Mouse (Mus musculus) forebrain, postnatal 0 days (tissue): ENCODE results near the gene Rabac1. TPM values are rescaled to one million over a fixed set of nuclear protein-coding genes. Genes with fewer than 3 reads are reported as not detected.

ENCODE experiments used
- ATAC-seq: fragments of 200-750 bp; cut with Nextera tagmentation; 2 replicates; pipeline ENCODE4 v1.8.0; 2017; ENCODE audit warnings: mild to moderate bottlenecking, moderate library complexity
- DNase-seq: peaks from one replicate; pipeline ENCODE4 v3.0.0-alpha.2; 2015
- H3K27ac ChIP-seq: fragments of 300-500 bp; sonication (generic); 2 replicates; pipeline ENCODE4 v1.5.1; 2014; ENCODE audit warnings: low read depth, mild to moderate bottlenecking, antibody characterized with exemption, low read length, moderate library complexity, mixed read lengths
- H3K27me3 ChIP-seq: fragments of 300-500 bp; sonication (generic); 2 replicates; pipeline ENCODE4 v1.6.1; 2014; ENCODE audit warnings: mild to moderate bottlenecking, low read length, mixed read lengths; ENCODE audit not compliant: insufficient read depth
- H3K36me3 ChIP-seq: fragments of 300-500 bp; sonication (generic); 2 replicates; pipeline ENCODE4 v1.6.1; 2014; ENCODE audit warnings: mild to moderate bottlenecking, moderate library complexity; ENCODE audit not compliant: insufficient read depth
- H3K4me1 ChIP-seq: fragments of 300-500 bp; sonication (generic); 2 replicates; pipeline ENCODE4 v1.6.1; 2014; ENCODE audit warnings: antibody characterized with exemption; ENCODE audit not compliant: insufficient read depth
- H3K4me2 ChIP-seq: fragments of 300-500 bp; sonication (generic); 2 replicates; pipeline ENCODE4 v1.6.1; 2014; ENCODE audit warnings: low read depth, mild to moderate bottlenecking, moderate library complexity
- H3K4me3 ChIP-seq: fragments of 300-500 bp; sonication (generic); 2 replicates; pipeline ENCODE4 v1.5.1; 2014; ENCODE audit warnings: low read depth, low read length, mixed read lengths
- H3K9ac ChIP-seq: fragments of 300-500 bp; sonication (generic); 2 replicates; pipeline ENCODE4 v1.6.1; 2014; ENCODE audit warnings: mild to moderate bottlenecking
- H3K9me3 ChIP-seq: fragments of 300-500 bp; sonication (generic); 2 replicates; pipeline ENCODE4 v1.6.1; 2016; ENCODE audit warnings: low read length
- CTCF ChIP-seq: sonication (generic); IDR thresholded peaks from 2 replicates; pipeline ENCODE4 v1.5.1; 2016; ENCODE audit warnings: antibody characterized with exemption, control low read depth, low read depth
- WGBS: fragments of 180-500 bp; shearing (Covaris S2); extraction: QIAGEN DNeasy Blood & Tissue Kit; methylation state at CpG from one replicate; pipeline ENCODE4 v1.1.7; 2014; 5-methylcytosine and 5-hydroxymethylcytosine counted together
- microRNA-seq, 2 experiments: library from miRNA; unstranded; fragments of <30 nt; microRNA quantifications; one replicate each; pipeline ENCODE4; 2016
- polyA plus RNA-seq: library from polyadenylated mRNA; unstranded; fragments of >200 nt; fragmentation: Nextera tagmentation; extraction: Ambion mirVana; gene quantifications from 2 replicates; pipeline ENCODE4 v1.2.1, GENCODE M21; 2015
- total RNA-seq: library from RNA; depleted of rRNA; stranded (reverse); fragments of >200 nt; gene quantifications from 2 replicates; pipeline ENCODE4 v1.2.3, GENCODE M21; 2014; rRNA removed

The Rabac1 gene
- total and polyA plus RNA-seq, 2 experiments from 2014 or later = 359 to 393 TPM

DNA sequence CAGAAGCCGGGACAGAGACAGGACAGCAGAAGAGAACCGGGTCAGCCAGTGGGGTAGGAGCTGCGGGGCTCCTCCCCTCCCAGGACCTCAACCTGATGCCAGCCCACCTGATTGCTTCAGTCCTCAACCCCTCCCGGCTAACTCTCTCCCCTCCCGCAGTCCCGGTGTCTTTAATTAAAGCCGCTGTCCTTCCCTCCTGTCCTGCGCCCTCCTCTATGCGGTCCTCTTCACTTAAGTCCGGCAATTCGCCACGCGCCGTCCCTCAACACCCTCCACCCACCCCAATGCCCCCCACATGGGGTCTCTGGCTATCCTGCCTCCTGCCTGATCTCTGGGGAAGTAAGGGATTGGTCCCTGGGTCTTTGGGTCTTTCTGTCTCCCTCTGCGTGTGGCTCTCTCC lies 40.9 kb downstream of the Rabac1 start:
- Histone ChIP-seq H3K4me1 (no peaks in the 10 kb centered on the region; the same call in 1 of the 2 replicates), H3K4me2 (no peak overlapping the region), H3K27ac (no peak overlapping the region), H3K9me3 (no peaks in the 10 kb centered on the region), H3K4me3 (no peak overlapping the region), H3K36me3 (peaks cover 10% of the 10 kb centered on the region), H3K9ac (no peak overlapping the region), H3K27me3 (peaks cover 45% of the 10 kb centered on the region)
- TF ChIP-seq CTCF = no peak
- DNase-seq = no peak
- no peak for ATAC-seq
- WGBS = 2% methylated on average over 14 of the region's 15 CpGs

DNA sequence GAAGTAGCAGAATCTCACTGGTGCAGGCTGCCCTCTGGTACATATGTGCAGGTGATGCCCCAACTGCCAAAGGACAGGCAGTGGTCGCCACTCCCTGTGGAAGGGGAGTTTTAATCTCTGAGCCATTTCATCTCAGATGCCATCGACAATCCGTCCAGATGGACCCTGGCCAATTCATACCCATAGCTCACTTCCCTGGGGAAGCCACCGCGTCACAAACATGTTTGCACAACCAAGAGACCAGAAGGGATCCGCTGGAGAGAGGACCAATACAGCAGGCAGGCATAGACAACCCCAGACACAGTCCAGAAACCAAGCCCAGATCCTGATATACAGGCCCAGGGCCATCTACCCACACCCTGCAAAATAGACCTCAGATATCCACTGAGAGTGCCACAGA lies 42.1 kb downstream of the Rabac1 start:
- no peak overlapping the region for H3K4me3 ChIP-seq
- no peak for TF ChIP-seq CTCF
- ATAC-seq (no peak), DNase-seq (no peak)
- no peak overlapping the region for H3K27ac ChIP-seq
- 43% methylated on average over 6 of the region's 6 CpGs for WGBS
- H3K4me2 ChIP-seq = no peak overlapping the region
- no peak overlapping the region for H3K9ac ChIP-seq
- H3K9me3 ChIP-seq = no peaks in the 10 kb centered on the region
- H3K4me1 ChIP-seq = no peaks in the 10 kb centered on the region; the same call in 1 of the 2 replicates
- peaks cover 45% of the 10 kb centered on the region for H3K27me3 ChIP-seq
- H3K36me3 ChIP-seq = peaks cover 20% of the 10 kb centered on the region

Small RNAs within 50 kb of the gene (microRNA-seq; reads per million reads assigned to microRNA genes)
- gene Mir7046 = 0.39 to 0.98 reads per million in 2 experiments
- gene Mir7047 = 1.5 to 2.8 reads per million in 2 experiments

Other genes starting within 250 kb of the Rabac1 start
- gene Gm4763, start 245.8 kb downstream of the Rabac1 start, total RNA-seq = not detected in 2 replicates
- gene Gm4763, start 245.8 kb downstream of the Rabac1 start, polyA plus RNA-seq = not detected in 2 replicates
- gene Cd177, start 212.4 kb downstream of the Rabac1 start, total RNA-seq = 0.48 TPM in 1 of 2 replicates, not detected in the other
- gene Cd177, start 212.4 kb downstream of the Rabac1 start, polyA plus RNA-seq = 0.27 and 0.28 TPM in 2 replicates
- gene Ceacam10, start 195.5 kb downstream of the Rabac1 start, total RNA-seq = 0.57 TPM in 1 of 2 replicates, not detected in the other
- gene Ceacam10, start 195.5 kb downstream of the Rabac1 start, polyA plus RNA-seq = 0.14 TPM in 1 of 2 replicates, not detected in the other
- 26.5 and 99.9 TPM in 2 replicates for gene Gm9844, start 110.5 kb downstream of the Rabac1 start, total RNA-seq
- gene Gm9844, start 110.5 kb downstream of the Rabac1 start, polyA plus RNA-seq = 35.2 and 38.2 TPM in 2 replicates
- not detected in 2 replicates for gene Lypd4, start 102.8 kb downstream of the Rabac1 start, total RNA-seq
- gene Lypd4, start 102.8 kb downstream of the Rabac1 start, polyA plus RNA-seq = not detected in 2 replicates
- 0.08 TPM in 1 of 2 replicates, not detected in the other for gene Dmrtc2, start 102.7 kb downstream of the Rabac1 start, total RNA-seq
- gene Dmrtc2, start 102.7 kb downstream of the Rabac1 start, polyA plus RNA-seq = 0.23 and 0.28 TPM in 2 replicates
- 581 and 723 TPM in 2 replicates for gene Rps19, start 88.4 kb downstream of the Rabac1 start, total RNA-seq
- gene Rps19, start 88.4 kb downstream of the Rabac1 start, polyA plus RNA-seq = 1,350 and 1,888 TPM in 2 replicates
- gene Cd79a, start 75.4 kb downstream of the Rabac1 start, total RNA-seq = 0.15 and 0.33 TPM in 2 replicates
- 0.47 and 0.54 TPM in 2 replicates for gene Cd79a, start 75.4 kb downstream of the Rabac1 start, polyA plus RNA-seq
- 24.5 and 30.3 TPM in 2 replicates for gene Arhgef1, start 69.8 kb downstream of the Rabac1 start, total RNA-seq
- gene Arhgef1, start 69.8 kb downstream of the Rabac1 start, polyA plus RNA-seq = 16.7 and 26.8 TPM in 2 replicates
- 0.54 and 2.1 TPM in 2 replicates for gene Gm4881, start 28.3 kb downstream of the Rabac1 start, total RNA-seq
- gene Gm4881, start 28.3 kb downstream of the Rabac1 start, polyA plus RNA-seq = 0.33 and 0.97 TPM in 2 replicates
- gene Atp1a3, start 33.2 kb upstream of the Rabac1 start, total RNA-seq = 204 and 256 TPM in 2 replicates
- 432 and 535 TPM in 2 replicates for gene Atp1a3, start 33.2 kb upstream of the Rabac1 start, polyA plus RNA-seq
- 94.1 and 106 TPM in 2 replicates for gene Grik5, start 99.6 kb upstream of the Rabac1 start, total RNA-seq
- 10.2 and 15.8 TPM in 2 replicates for gene Grik5, start 99.6 kb upstream of the Rabac1 start, polyA plus RNA-seq
- gene Zfp574, start 99.8 kb upstream of the Rabac1 start, total RNA-seq = 25.4 and 31.5 TPM in 2 replicates
- 30.6 and 33.0 TPM in 2 replicates for gene Zfp574, start 99.8 kb upstream of the Rabac1 start, polyA plus RNA-seq
- gene Pou2f2, start 207.0 kb upstream of the Rabac1 start, total RNA-seq = 5.8 and 6.0 TPM in 2 replicates
- 9.8 and 21.2 TPM in 2 replicates for gene Pou2f2, start 207.0 kb upstream of the Rabac1 start, polyA plus RNA-seq
- gene Dedd2, start 247.9 kb upstream of the Rabac1 start, total RNA-seq = 23.4 and 25.3 TPM in 2 replicates
- gene Dedd2, start 247.9 kb upstream of the Rabac1 start, polyA plus RNA-seq = 14.9 and 17.3 TPM in 2 replicates
- gene Zfp526, start 248.7 kb upstream of the Rabac1 start, total RNA-seq = 5.0 and 8.3 TPM in 2 replicates
- 0.59 and 0.98 TPM in 2 replicates for gene Zfp526, start 248.7 kb upstream of the Rabac1 start, polyA plus RNA-seq